Mouse (Mus musculus) ovary, postnatal 36 days (tissue): Measurements from ENCODE around the gene Aftph.
A peak's percentile ranks its signal among the peaks of the same experiment; 100 is the strongest.

Experiments
- DNase-seq: peaks from one replicate; pipeline ENCODE4 v3.0.0; 2022; ENCODE audit warnings: low spot score, mixed read lengths

The Aftph gene

GRCm38 (mm10) chr11:20647902-20648625, 93.3 kb downstream of the Aftph start:
- no peak for DNase-seq

GRCm38 (mm10) chr11:20646986-20647726, 94.2 kb downstream of the Aftph start:
- no peak for DNase-seq

GRCm38 (mm10) chr11:20646142-20646541, 95.2 kb downstream of the Aftph start:
- no peak for DNase-seq

GRCm38 (mm10) chr11:20645521-20645920, 95.9 kb downstream of the Aftph start:
- no peak for DNase-seq

GRCm38 (mm10) chr11:20644872-20645271, 96.5 kb downstream of the Aftph start:
- no peak for DNase-seq

- no peak for DNase-seq
Observed at GRCm38 (mm10) chr11:20644166-20644565, 97.2 kb downstream of the Aftph start.

- DNase-seq, result no peak
Observed at GRCm38 (mm10) chr11:20643161-20643560, 98.2 kb downstream of the Aftph start.

GRCm38 (mm10) chr11:20642321-20642720, 99.1 kb downstream of the Aftph start:
- DNase-seq, result no peak

GRCm38 (mm10) chr11:20639918-20640447, 101.4 kb downstream of the Aftph start:
- peak; percentile 60 for DNase-seq

- DNase-seq, result peak; percentile 67
Observed at GRCm38 (mm10) chr11:20638841-20639240, 102.5 kb downstream of the Aftph start.

- no peak for DNase-seq
Observed at GRCm38 (mm10) chr11:20637060-20637459, 104.3 kb downstream of the Aftph start.

GRCm38 (mm10) chr11:20636114-20636513, 105.3 kb downstream of the Aftph start:
- no peak for DNase-seq

- no peak for DNase-seq
Observed at GRCm38 (mm10) chr11:20635646-20636045, 105.7 kb downstream of the Aftph start.
